Mouse (Mus musculus) lung, postnatal 0 days (tissue): ENCODE measurements at regions not wholly inside any gene's neighbourhood (a gene's known extent, or its start where the extent isn't known, plus 50 kb on each side); places are given as distances from the start of the nearest gene placed in this dataset.

Experiments used
- ATAC-seq: fragments of 200-750 bp; cut with Nextera tagmentation; 2 replicates; pipeline ENCODE4 v1.8.0; 2017; ENCODE audit warnings: moderate library complexity
- DNase-seq: peaks from one replicate; pipeline ENCODE4 v3.0.0-alpha.2; 2016; ENCODE audit warnings: low spot score
- H3K27ac ChIP-seq: fragments of 300-500 bp; sonication (generic); 2 replicates; pipeline ENCODE4 v1.5.1; 2014; ENCODE audit warnings: antibody characterized with exemption, mild to moderate bottlenecking, low read length, mixed read lengths
- H3K27me3 ChIP-seq: fragments of 300-500 bp; sonication (generic); replicated peaks from 2 replicates; pipeline ENCODE4 v1.6.1; 2014; ENCODE audit warnings: low read length, mixed read lengths; ENCODE audit not compliant: insufficient read depth
- H3K36me3 ChIP-seq: fragments of 300-500 bp; sonication (generic); 2 replicates; pipeline ENCODE4 v1.6.1; 2014; ENCODE audit warnings: low read length, mixed read lengths; ENCODE audit not compliant: insufficient read depth
- H3K4me1 ChIP-seq: fragments of 300-500 bp; sonication (generic); 2 replicates; pipeline ENCODE4 v1.6.1; 2014; ENCODE audit warnings: antibody characterized with exemption, low read depth, low read length, mixed read lengths; ENCODE audit not compliant: insufficient read depth
- H3K4me2 ChIP-seq: fragments of 300-500 bp; sonication (generic); replicated peaks from 2 replicates; pipeline ENCODE4 v1.6.1; 2014; ENCODE audit warnings: low read depth, mild to moderate bottlenecking, low read length, moderate library complexity, mixed read lengths
- H3K4me3 ChIP-seq: fragments of 300-500 bp; sonication (generic); 2 replicates; pipeline ENCODE4 v1.5.1; 2014; ENCODE audit warnings: low read depth, low read length
- H3K9ac ChIP-seq: fragments of 300-500 bp; sonication (generic); replicated peaks from 2 replicates; pipeline ENCODE4 v1.6.1; 2014; ENCODE audit warnings: low read depth, mild to moderate bottlenecking
- H3K9me3 ChIP-seq: fragments of 300-500 bp; sonication (generic); 2 replicates; pipeline ENCODE4 v1.6.1; 2016; ENCODE audit warnings: low read length, mixed read lengths
- CTCF ChIP-seq: IDR thresholded peaks from 2 replicates; pipeline ENCODE4 v1.5.1; 2016; ENCODE audit warnings: antibody characterized with exemption, mild to moderate bottlenecking
- EP300 ChIP-seq: IDR thresholded peaks from 2 replicates; pipeline ENCODE4 v1.6.1; 2016; ENCODE audit warnings: antibody characterized with exemption, mild to moderate bottlenecking, control low read depth
- WGBS: fragments of 180-500 bp; shearing (Covaris S2); extraction: QIAGEN DNeasy Blood & Tissue Kit; methylation state at CpG from one replicate; pipeline ENCODE4 v1.1.7; 2014; 5-methylcytosine and 5-hydroxymethylcytosine counted together

GRCm38 (mm10) chr19:14670078-14670820, 72.4 kb upstream of the Tle4 start:
- Histone ChIP-seq H3K27me3 (no peaks in the 10 kb centered on the region), H3K9ac (no peak overlapping the region), H3K4me3 (peak overlapping the region; percentile 14; the same call in 1 of the 2 replicates), H3K27ac (no peak overlapping the region), H3K9me3 (no peaks in the 10 kb centered on the region), H3K36me3 (no peaks in the 10 kb centered on the region), H3K4me2 (peak overlapping the region; percentile 43), H3K4me1 (peaks cover 3% of the 10 kb centered on the region; the same call in 1 of the 2 replicates)
- ATAC-seq: peak; percentile 37; the same call in 1 of the 2 replicates
- 18% methylated on average over 12 of the region's 13 CpGs for WGBS
- TF ChIP-seq CTCF (no peak), EP300 (no peak)
- DNase-seq: peak; percentile 16

GRCm38 (mm10) chr19:14668512-14669181, 70.8 kb upstream of the Tle4 start:
- Histone ChIP-seq H3K4me2 (no peak overlapping the region), H3K27me3 (no peaks in the 10 kb centered on the region), H3K4me3 (no peak overlapping the region), H3K4me1 (peaks cover 3% of the 10 kb centered on the region; the same call in 1 of the 2 replicates), H3K36me3 (no peaks in the 10 kb centered on the region), H3K9me3 (no peaks in the 10 kb centered on the region), H3K9ac (no peak overlapping the region), H3K27ac (no peak overlapping the region)
- DNase-seq (no peak), ATAC-seq (no peak)
- TF ChIP-seq CTCF (no peak), EP300 (no peak)
- 90% methylated on average over 4 of the region's 4 CpGs for WGBS

GRCm38 (mm10) chr19:14664682-14665417, 67.0 kb upstream of the Tle4 start:
- no peaks in the 10 kb centered on the region for H3K36me3 ChIP-seq
- TF ChIP-seq EP300 (no peak), CTCF (no peak)
- no peak for DNase-seq
- no peaks in the 10 kb centered on the region for H3K9me3 ChIP-seq
- H3K4me1 ChIP-seq: no peaks in the 10 kb centered on the region; the same call in 1 of the 2 replicates
- H3K9ac ChIP-seq: no peak overlapping the region
- H3K4me2 ChIP-seq: no peak overlapping the region
- ATAC-seq: no peak
- no peak overlapping the region for H3K27ac ChIP-seq
- H3K4me3 ChIP-seq: no peak overlapping the region
- WGBS: 82% methylated on average over 3 of the region's 3 CpGs
- no peaks in the 10 kb centered on the region for H3K27me3 ChIP-seq

GRCm38 (mm10) chr19:14664096-14664586, 66.3 kb upstream of the Tle4 start:
- Histone ChIP-seq H3K4me2 (no peak overlapping the region), H3K27ac (no peak overlapping the region), H3K4me3 (no peak overlapping the region), H3K27me3 (no peaks in the 10 kb centered on the region), H3K9ac (no peak overlapping the region), H3K4me1 (no peaks in the 10 kb centered on the region), H3K9me3 (no peaks in the 10 kb centered on the region), H3K36me3 (no peaks in the 10 kb centered on the region)
- 63% methylated on average over 2 of the region's 2 CpGs for WGBS
- DNase-seq (no peak), ATAC-seq (no peak)
- no peak for TF ChIP-seq EP300
- TF ChIP-seq CTCF: no peak

GRCm38 (mm10) chr19:14663350-14663749, 65.5 kb upstream of the Tle4 start:
- Histone ChIP-seq H3K9me3 (no peaks in the 10 kb centered on the region), H3K4me3 (no peak overlapping the region), H3K4me1 (no peaks in the 10 kb centered on the region), H3K36me3 (no peaks in the 10 kb centered on the region), H3K9ac (no peak overlapping the region), H3K27ac (no peak overlapping the region), H3K27me3 (no peaks in the 10 kb centered on the region), H3K4me2 (no peak overlapping the region)
- ATAC-seq (no peak), DNase-seq (no peak)
- TF ChIP-seq CTCF (no peak), EP300 (no peak)
- 74% methylated on average over 4 of the region's 4 CpGs for WGBS

- ATAC-seq: no peak
- no peak for DNase-seq
Measured at GRCm38 (mm10) chr19:14659725-14660124, 61.9 kb upstream of the Tle4 start.

More at GRCm38 (mm10) chr19:14659725-14660124, 61.9 kb upstream of the Tle4 start:
- WGBS: 80% methylated on average over 4 of the region's 4 CpGs
- TF ChIP-seq EP300 (no peak), CTCF (no peak)
- no peak overlapping the region for H3K27ac ChIP-seq
- no peak overlapping the region for H3K9ac ChIP-seq
- no peak overlapping the region for H3K4me2 ChIP-seq
- no peaks in the 10 kb centered on the region for H3K36me3 ChIP-seq
- H3K4me1 ChIP-seq: no peaks in the 10 kb centered on the region
- H3K4me3 ChIP-seq: no peak overlapping the region
- no peaks in the 10 kb centered on the region for H3K27me3 ChIP-seq
- H3K9me3 ChIP-seq: no peaks in the 10 kb centered on the region
